Mouse (Mus musculus): ENCODE results near the gene Hoxa6.

- TF ChIP-seq CTCF (IDR thresholded peaks at IDR 0.05; ENCODE audit: control insufficient read depth, insufficient read depth, low read length) (no peak), POLR2A (IDR thresholded peaks at IDR 0.05; ENCODE audit: borderline replicate concordance, control insufficient read depth, low read depth, low read length) (no peak)
Measured at GRCm38 (mm10) chr6:52189172-52189591, 19.3 kb downstream of the Hoxa6 start.
